Mouse (Mus musculus) G1E (cell line): Measurements from ENCODE around the gene Cdc37l1. TPM values are rescaled to one million over a fixed set of nuclear protein-coding genes. Genes with fewer than 3 reads are reported as not detected.

Experiments used
- ATAC-seq: 2 replicates; pipeline ENCODE4 v1.8.0; 2016; ENCODE audit warnings: mild to moderate bottlenecking; ENCODE audit not compliant: insufficient number of reproducible peaks, poor library complexity, low FRiP score, severe bottlenecking; ENCODE audit errors: extremely low read depth
- DNase-seq: peaks from one replicate; pipeline ENCODE4 v3.0.0; 2012; ENCODE audit warnings: low spot score
- H3K27me3 ChIP-seq: 2 replicates; pipeline ENCODE4 v1.6.1; 2012; ENCODE audit warnings: mild to moderate bottlenecking, low read length, inconsistent platforms; ENCODE audit not compliant: insufficient read depth
- H3K36me3 ChIP-seq: replicated peaks from 2 replicates; pipeline ENCODE3; 2012; ENCODE audit warnings: mild to moderate bottlenecking, inconsistent platforms
- H3K4me1 ChIP-seq: 2 replicates; pipeline ENCODE4 v1.6.1; 2012; ENCODE audit warnings: low read depth, low read length, inconsistent platforms, mixed read lengths; ENCODE audit not compliant: insufficient read depth
- H3K4me3 ChIP-seq: 2 replicates; pipeline ENCODE4 v1.5.1; 2012; ENCODE audit warnings: low read depth, mild to moderate bottlenecking, inconsistent platforms, low read length, moderate library complexity, mixed read lengths
- H3K9me3 ChIP-seq: replicated peaks from 2 replicates; pipeline ENCODE4 v1.6.1; 2012; ENCODE audit warnings: inconsistent platforms
- CTCF ChIP-seq: IDR thresholded peaks from 2 replicates; pipeline ENCODE4 v1.5.1; 2012; ENCODE audit warnings: low read depth, low read length, inconsistent platforms, mixed read lengths
- GATA1 ChIP-seq: IDR thresholded peaks from 2 replicates; pipeline ENCODE4 v1.6.1; 2012; ENCODE audit warnings: borderline replicate concordance, low read length, inconsistent platforms, mixed read lengths
- GATA2 ChIP-seq: IDR thresholded peaks from 2 replicates; pipeline ENCODE4 v1.6.1; 2012; ENCODE audit warnings: low read depth, low read length, inconsistent platforms, borderline replicate concordance
- POLR2AphosphoS5 ChIP-seq: IDR thresholded peaks from 2 replicates; pipeline ENCODE4 v1.6.1; 2012; ENCODE audit warnings: low read depth, low read length, inconsistent platforms; ENCODE audit not compliant: insufficient replicate concordance
- TAL1 ChIP-seq: conservative IDR thresholded peaks from 2 replicates; pipeline ENCODE4 v1.6.1; 2012; ENCODE audit warnings: low read depth, low read length, inconsistent platforms, mixed read lengths
- polyA plus RNA-seq: library from polyadenylated mRNA; stranded (reverse); fragments of >175 nt; gene quantifications from 2 replicates; pipeline ENCODE4 v1.2.3, GENCODE M21; 2012
- total RNA-seq, 2 experiments: library from RNA; stranded (forward) in 1 of 2; stranded (reverse) in 1 of 2; fragments of 200-1000 nt in 1 of 2; fragments of >200 nt in 1 of 2; fragmentation: Nextera tagmentation in 1 of 2; gene quantifications; 2 replicates each; pipeline ENCODE4 v1.2.3; 2014 to 2017

The Cdc37l1 gene
- total and polyA plus RNA-seq, 3 experiments = 5.1 to 83.8 (median 64.7) TPM

DNA sequence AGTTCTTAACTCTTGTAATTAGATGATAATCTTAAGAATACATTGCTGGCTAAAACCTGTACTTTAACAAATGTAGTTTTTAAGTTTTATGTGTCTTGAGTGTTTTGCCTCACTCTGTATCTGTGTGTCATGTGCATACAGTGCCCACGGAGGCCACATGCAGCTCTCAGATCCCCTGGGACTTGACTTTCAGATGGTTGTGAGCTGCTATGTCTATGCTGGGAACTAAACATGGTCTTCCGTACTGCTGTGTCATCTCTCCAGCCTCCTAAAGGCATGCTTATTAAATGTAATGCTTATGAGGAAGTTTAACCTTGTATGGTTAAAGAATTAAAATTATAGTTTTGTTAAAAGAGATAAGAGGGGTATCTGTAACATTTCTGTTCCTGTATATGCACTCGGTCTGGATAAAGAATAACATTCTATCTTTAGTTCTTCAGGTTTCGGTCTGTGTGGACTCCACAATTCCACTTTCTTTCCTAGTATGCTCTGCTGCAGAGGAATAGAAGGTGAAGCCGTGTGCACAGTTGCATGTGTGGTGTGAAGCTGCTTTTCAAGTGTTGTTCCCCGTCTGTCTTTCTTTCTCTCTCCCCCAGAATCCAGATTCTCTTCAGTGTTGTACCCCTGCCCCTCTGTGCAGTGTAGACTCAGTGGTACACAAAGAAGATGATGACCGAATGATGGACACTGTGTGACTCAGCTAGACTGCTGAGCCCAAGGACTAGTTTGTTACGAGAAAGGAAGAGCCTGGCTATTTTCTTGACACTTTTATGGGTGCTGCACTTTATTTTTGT, 25.5 kb downstream of the Cdc37l1 start:
- peaks cover 89% of the 10 kb centered on the region for H3K36me3 ChIP-seq
- H3K9me3 ChIP-seq = no peaks in the 10 kb centered on the region
- no peak overlapping the region for H3K4me3 ChIP-seq
- no peaks in the 10 kb centered on the region for H3K27me3 ChIP-seq
- H3K4me1 ChIP-seq = peaks cover 9% of the 10 kb centered on the region
- TF ChIP-seq TAL1 (no peak), POLR2AphosphoS5 (no peak), GATA1 (no peak), CTCF (no peak), GATA2 (no peak)
- no peak for DNase-seq
- no peak for ATAC-seq

DNA sequence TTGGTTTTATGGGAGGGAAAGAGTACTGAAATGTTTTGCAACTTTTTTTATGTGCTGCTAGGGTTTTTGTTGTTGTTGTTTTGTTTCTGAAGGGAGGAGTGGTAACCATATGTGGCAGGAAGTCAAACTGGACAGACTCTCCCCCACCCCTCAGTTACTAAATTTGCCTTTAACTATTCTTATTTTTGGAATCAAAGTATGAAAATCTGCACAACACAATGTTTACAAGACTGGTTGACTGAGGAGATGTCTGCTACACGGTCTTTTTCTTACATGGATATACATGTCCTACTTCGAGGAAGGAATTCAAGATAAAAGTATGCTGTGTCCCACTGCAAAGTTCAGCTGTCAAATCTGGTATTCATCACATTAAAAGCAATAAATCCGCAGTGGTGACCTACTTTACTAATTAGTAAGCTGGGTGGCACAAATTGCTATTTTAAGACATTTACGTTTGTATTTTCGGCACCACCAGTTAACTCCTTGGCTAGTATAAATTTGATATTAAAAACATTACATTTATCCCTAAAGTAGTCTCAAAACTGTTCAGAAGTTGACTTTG, 26.1 kb downstream of the Cdc37l1 start:
- Histone ChIP-seq H3K9me3 (no peaks in the 10 kb centered on the region), H3K4me3 (no peak overlapping the region), H3K36me3 (peaks cover 89% of the 10 kb centered on the region), H3K4me1 (peaks cover 9% of the 10 kb centered on the region), H3K27me3 (no peaks in the 10 kb centered on the region)
- ATAC-seq = no peak
- DNase-seq = no peak
- TF ChIP-seq GATA1 (no peak), POLR2AphosphoS5 (no peak), GATA2 (no peak), CTCF (no peak), TAL1 (no peak)

DNA sequence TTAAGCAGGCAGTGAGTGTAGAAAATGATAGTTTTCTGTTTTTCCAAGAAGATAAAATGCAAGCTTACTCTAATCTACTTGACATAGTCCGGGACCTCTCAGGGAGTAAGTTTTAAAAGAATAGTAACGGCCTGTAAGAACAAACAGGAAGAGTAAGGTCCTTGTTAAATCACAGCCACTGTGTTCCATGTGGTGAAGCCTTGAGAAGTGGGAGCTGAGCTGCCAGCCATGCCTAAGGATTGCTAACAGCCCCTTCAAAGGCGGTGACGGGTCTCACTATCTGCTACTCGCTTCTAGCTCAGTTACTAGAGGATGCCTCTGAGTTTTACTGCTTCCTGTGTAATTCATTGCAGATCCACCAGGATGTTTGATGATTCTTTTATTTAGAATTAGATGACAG, 26.6 kb downstream of the Cdc37l1 start:
- no peaks in the 10 kb centered on the region for H3K9me3 ChIP-seq
- H3K27me3 ChIP-seq = no peaks in the 10 kb centered on the region
- TF ChIP-seq CTCF (no peak), TAL1 (no peak), POLR2AphosphoS5 (no peak), GATA2 (no peak), GATA1 (no peak)
- no peak overlapping the region for H3K4me3 ChIP-seq
- peaks cover 9% of the 10 kb centered on the region for H3K4me1 ChIP-seq
- ATAC-seq = no peak
- DNase-seq = no peak
- peaks cover 89% of the 10 kb centered on the region for H3K36me3 ChIP-seq

DNA sequence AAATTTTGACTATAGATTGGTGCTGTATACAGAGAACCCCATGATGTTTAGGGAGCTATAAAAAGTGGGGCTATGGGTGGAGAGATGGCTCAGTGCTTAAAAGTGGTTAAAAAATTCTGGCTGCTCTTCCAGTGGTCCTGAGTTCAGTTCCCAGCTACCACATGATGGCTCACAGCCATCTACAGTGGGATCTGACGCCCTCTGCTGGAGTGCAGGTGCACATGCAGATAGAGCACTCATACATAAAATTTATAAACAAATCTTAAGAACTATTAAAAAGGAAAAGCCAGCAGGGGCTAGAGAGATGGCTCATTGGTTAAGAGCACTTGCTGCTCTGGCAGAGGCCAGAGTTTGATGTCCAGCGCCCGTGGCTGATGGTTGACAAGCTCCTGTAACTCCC, 29.5 kb downstream of the Cdc37l1 start:
- Histone ChIP-seq H3K27me3 (no peaks in the 10 kb centered on the region), H3K4me3 (no peak overlapping the region), H3K36me3 (peaks cover 92% of the 10 kb centered on the region), H3K4me1 (peaks cover 15% of the 10 kb centered on the region), H3K9me3 (no peaks in the 10 kb centered on the region)
- TF ChIP-seq CTCF = 0 out of 2 replicates have a peak, but pooled peaks have one; percentile 9
- TF ChIP-seq GATA1 = no peak
- TF ChIP-seq TAL1 = no peak
- no peak for TF ChIP-seq POLR2AphosphoS5
- DNase-seq (no peak), ATAC-seq (no peak)

DNA sequence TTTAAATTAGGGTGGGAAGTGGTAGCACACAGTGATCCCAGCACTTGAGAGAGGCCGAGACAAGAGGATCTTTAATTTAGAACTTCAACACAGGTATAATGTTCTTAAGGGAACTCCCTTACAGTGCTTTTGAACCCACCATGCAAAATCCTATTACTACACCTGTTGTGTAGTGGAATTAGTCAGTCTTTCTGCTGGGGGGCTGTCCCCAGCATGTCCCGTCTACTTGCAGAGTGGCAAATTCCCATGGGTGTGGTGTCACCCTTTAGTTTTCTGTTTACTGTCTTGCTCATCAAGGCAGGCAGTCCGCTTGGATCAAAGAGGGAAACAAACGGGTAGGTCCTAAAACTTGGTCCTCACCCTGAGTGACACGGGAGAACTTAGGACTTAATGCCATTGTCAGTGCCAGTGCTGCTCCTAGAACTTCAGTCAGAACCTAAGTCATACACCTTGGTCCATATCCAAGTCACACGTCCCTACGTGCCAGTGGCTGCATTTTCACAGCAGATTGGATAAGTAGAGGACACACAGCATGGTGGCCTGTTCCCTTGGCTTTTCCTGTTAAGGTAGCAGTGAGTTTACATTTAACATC, 31.7 kb downstream of the Cdc37l1 start:
- no peak for ATAC-seq
- Histone ChIP-seq H3K4me1 (peaks cover 22% of the 10 kb centered on the region), H3K4me3 (no peak overlapping the region), H3K9me3 (no peaks in the 10 kb centered on the region), H3K36me3 (peaks cover 96% of the 10 kb centered on the region), H3K27me3 (no peaks in the 10 kb centered on the region)
- TF ChIP-seq POLR2AphosphoS5 (no peak), GATA1 (no peak), GATA2 (no peak), CTCF (no peak), TAL1 (no peak)
- DNase-seq = no peak

DNA sequence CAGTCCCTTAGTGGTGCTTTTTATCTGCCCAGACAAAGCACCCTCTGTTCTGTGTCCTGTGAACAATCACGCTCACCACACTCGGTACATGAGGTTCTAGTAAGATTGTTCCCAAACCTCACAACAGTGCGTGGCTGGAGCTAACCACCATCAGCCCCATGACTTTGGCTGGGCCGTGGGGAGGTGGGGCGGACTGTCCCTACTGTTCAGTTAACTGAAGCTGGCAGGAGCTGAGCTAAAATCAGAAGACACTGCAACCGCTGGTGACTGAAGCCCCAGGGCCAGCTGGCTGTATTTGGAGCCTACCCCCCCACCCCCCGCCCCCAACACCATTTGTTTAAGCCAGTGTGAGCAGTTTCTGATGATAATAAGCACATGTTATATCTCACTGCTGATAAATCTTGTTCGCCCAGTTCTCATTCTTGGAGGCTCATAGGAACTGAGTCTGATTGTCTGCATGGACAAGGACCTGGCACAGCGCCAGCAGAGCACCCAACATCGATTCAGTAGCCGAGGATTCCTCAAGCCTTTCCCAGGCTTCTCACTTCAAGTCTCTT, 34.3 kb downstream of the Cdc37l1 start:
- Histone ChIP-seq H3K4me1 (peaks cover 24% of the 10 kb centered on the region), H3K27me3 (no peaks in the 10 kb centered on the region), H3K4me3 (no peak overlapping the region), H3K9me3 (no peaks in the 10 kb centered on the region), H3K36me3 (peaks cover 93% of the 10 kb centered on the region)
- no peak for TF ChIP-seq GATA1
- TF ChIP-seq TAL1 = no peak
- TF ChIP-seq POLR2AphosphoS5 = no peak
- TF ChIP-seq GATA2 = no peak
- no peak for TF ChIP-seq CTCF
- no peak for ATAC-seq
- DNase-seq = no peak
